Mouse (Mus musculus) adrenal gland, postnatal 25 days (tissue): ENCODE measurements around the gene Pimreg. TPM values are rescaled to one million over a fixed set of nuclear protein-coding genes. Genes with fewer than 3 reads are reported as not detected.

Source experiments
- DNase-seq: peaks from one replicate; pipeline ENCODE4 v3.0.0; 2021; ENCODE audit warnings: mixed read lengths
- total RNA-seq: library from RNA; stranded (reverse); gene quantifications from 2 replicates; pipeline ENCODE4 v1.2.3, GENCODE M21; 2021

The Pimreg gene
- total RNA-seq, 1 experiment from 2014 or later: 8.4 TPM

GRCm38 (mm10) chr11:72067326-72067725 lies 25.5 kb downstream of the Pimreg start:
- DNase-seq: no peak

- no peak for DNase-seq
Measured at GRCm38 (mm10) chr11:72068026-72068425, 26.2 kb downstream of the Pimreg start.

GRCm38 (mm10) chr11:72070733-72071132 lies 28.9 kb downstream of the Pimreg start:
- no peak for DNase-seq

DNA sequence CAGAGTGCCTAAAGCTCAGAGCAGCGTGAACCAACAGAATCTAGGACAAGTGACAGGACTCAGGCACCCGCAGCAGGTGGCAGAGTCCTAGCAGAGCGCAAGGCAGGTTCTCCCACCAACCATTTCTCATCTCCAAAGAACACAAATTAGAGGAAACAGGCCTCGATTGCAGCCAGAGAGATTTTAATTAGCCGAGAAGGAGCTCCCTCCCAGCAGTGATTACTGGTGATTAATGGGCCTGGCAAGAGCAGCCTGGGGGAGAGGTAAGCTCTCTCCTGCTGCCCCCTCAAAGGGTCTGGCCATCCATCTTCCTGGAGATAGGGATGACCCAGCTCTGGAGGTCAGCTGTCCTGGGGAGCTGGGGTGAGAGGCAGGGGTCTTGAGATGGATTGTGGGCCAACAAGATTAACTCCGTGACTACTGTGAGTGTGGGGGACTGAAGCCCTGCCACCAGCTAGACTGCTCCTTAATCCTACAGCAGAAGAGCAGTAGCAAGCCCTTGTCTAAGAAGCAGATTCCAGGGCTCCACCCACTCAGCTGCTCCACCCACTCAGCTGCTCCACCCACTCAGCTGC lies 30.6 kb downstream of the Pimreg start:
- no peak for DNase-seq

DNA sequence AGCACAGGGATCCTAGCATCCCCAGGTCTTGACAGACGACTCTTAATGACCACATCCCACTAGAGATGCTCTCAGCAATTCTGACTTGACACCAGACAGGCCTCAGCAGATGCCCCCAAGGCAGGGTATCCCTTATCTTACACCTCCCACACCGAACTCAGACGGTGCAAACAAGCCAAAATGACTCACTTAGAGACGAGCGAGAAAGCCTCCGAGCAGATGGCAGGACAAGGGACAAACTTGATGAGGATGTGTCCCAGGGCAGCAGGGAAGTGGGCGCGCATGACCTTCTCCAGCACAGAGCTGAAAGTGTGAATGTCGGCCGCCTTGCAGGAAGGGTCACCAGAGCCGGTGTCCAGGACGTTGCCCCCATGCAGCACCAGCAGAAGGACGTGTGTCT lies 32.4 kb downstream of the Pimreg start:
- no peak for DNase-seq

DNA sequence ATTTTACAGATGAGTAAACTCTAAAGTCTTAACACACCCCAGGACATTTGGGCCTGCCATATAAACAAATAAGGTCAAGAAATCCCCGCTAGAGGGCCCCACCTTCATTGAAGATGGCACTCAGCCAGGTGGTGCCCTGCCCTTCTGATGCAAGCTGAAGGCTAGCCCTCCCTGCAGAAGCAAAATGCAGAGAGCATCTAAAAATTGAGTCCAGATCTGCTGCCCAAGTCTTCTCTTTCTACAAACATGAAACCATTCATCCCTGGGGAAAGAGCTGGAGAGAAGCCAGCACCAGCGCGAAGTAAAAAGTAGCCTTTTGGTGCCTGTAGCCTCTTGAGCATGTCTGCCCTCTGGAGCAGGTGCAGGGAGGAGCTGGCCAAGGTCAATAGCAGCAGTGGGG lies 36.2 kb downstream of the Pimreg start:
- peak; percentile 12 for DNase-seq

DNA sequence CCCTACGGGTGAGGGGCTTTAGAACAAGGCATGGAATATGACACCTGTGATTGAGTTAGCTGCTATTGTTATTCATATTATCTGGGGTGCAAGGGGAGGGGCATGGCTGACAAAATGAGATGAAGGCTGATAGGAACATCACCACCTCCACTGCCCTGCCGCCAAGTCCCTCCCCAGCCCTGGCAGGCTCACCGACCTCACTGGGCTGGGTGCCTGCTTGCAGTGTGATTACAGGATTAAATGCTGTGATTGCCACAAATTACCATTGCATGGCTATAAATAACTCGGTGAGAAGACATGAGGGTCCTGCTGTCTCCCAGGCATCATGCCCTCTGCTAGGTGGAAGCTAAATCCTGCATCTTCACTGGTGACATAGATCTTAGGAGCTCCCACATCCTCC lies 36.8 kb downstream of the Pimreg start:
- no peak for DNase-seq

- DNase-seq: no peak
Measured at GRCm38 (mm10) chr11:72080461-72080860, 38.6 kb downstream of the Pimreg start.

DNA sequence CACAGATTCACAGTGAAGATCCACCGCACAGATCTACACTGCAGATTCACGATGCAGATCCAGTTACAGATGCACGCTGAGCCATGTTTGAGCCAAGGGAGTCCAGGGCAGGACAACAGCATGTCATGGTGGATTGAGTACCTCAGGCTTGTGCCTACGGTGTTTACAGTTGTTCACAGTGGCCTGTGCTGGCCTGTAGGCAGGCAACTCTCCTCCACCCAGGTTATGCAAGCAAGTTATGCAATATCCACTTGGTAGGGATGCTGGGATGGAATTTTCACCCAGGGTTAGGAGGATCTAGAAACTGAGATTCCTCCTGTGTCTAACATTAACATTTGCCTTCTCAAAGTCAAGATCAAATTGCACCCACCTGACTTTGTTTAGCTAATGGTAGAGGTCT lies 40.8 kb downstream of the Pimreg start:
- DNase-seq: no peak

DNA sequence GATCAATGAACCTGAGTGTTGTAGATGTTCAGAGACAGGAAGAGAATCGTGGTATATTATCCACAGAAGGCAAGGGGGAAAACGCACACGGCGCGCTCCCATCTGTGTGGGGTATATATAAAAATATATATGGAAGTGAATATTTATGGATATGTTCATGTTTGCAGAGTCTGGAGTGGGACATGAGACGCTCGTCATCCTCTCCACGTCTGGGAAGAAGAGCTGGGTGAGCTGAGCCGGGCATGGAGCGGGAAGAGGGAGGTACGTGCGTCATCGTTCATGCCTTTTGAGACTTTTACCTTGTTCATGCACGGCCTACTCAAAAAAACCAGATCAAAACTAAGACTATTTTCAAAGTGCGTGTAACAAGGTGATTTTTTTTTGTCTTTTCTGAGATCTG lies 42.5 kb downstream of the Pimreg start:
- no peak for DNase-seq

- no peak for DNase-seq
Measured at GRCm38 (mm10) chr11:72086251-72087046, 44.6 kb downstream of the Pimreg start.

DNA sequence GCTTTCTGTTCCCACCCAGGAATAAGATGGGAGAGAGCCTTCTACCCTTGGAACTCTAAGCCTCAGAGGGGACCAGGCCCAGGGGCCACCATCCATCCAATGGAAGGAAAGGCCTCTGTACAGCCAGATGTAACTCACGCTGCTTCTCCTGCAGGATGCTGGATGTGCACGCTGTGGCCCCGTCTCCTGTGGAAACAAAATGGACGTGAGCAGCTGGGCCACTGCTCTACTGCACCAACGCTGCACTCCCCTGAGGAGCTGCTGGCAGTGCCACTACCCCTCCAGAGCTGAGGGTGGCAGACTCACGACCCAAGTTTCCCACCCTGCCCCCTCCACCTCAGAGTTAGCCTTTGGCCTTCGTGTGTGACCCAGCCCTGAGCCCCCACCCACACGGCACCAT lies 50.6 kb downstream of the Pimreg start:
- no peak for DNase-seq

- DNase-seq: peak; percentile 52
Measured at GRCm38 (mm10) chr11:72094442-72094841, 52.6 kb downstream of the Pimreg start.

GRCm38 (mm10) chr11:72095994-72096393 lies 54.2 kb downstream of the Pimreg start:
- no peak for DNase-seq

Other genes starting within 250 kb of the Pimreg start
- gene Aipl1, start 4.5 kb upstream of the Pimreg start, total RNA-seq: 0.18 TPM in 1 of 2 replicates, not detected in the other
- 1.8 and 1.9 TPM in 2 replicates for gene Pitpnm3, start 93.7 kb downstream of the Pimreg start, total RNA-seq
- gene Gm43951, start 164.8 kb downstream of the Pimreg start, total RNA-seq: 1.0 and 1.2 TPM in 2 replicates
- gene 4933427D14Rik, start 165.4 kb downstream of the Pimreg start, total RNA-seq: 12.3 and 12.5 TPM in 2 replicates
- gene Txndc17, start 165.5 kb downstream of the Pimreg start, total RNA-seq: 70.6 and 78.6 TPM in 2 replicates
- 13.3 and 15.7 TPM in 2 replicates for gene Med31, start 173.6 kb downstream of the Pimreg start, total RNA-seq
- 0.15 TPM in 1 of 2 replicates, not detected in the other for gene Slc13a5, start 225.2 kb downstream of the Pimreg start, total RNA-seq